Mouse (Mus musculus): ENCODE results near the gene Rabgap1l.

Gene Rabgap1l

GRCm38 (mm10) chr1:160238852-160239443 lies 554.1 kb downstream of the Rabgap1l start:
- no peak for DNase-seq (ENCODE audit: low spot score)

GRCm38 (mm10) chr1:160237981-160238380 lies 555.0 kb downstream of the Rabgap1l start:
- no peak for DNase-seq (ENCODE audit: low spot score)

- DNase-seq (ENCODE audit: low spot score) = no peak
These were observed 559.1 kb downstream of the Rabgap1l start for GRCm38 (mm10) chr1:160233921-160234320.

GRCm38 (mm10) chr1:160232113-160232512 lies 560.9 kb downstream of the Rabgap1l start:
- no peak for DNase-seq (ENCODE audit: low spot score)

- no peak for DNase-seq (ENCODE audit: low spot score)
These were observed 562.0 kb downstream of the Rabgap1l start for GRCm38 (mm10) chr1:160231013-160231412.

GRCm38 (mm10) chr1:160227850-160228249 lies 565.2 kb downstream of the Rabgap1l start:
- DNase-seq (ENCODE audit: low spot score) = no peak

GRCm38 (mm10) chr1:160227196-160227595 lies 565.8 kb downstream of the Rabgap1l start:
- no peak for DNase-seq (ENCODE audit: low spot score)

GRCm38 (mm10) chr1:160224093-160224492 lies 568.9 kb downstream of the Rabgap1l start:
- no peak for DNase-seq (ENCODE audit: low spot score)

GRCm38 (mm10) chr1:160217898-160218297 lies 575.1 kb downstream of the Rabgap1l start:
- DNase-seq (ENCODE audit: low spot score) = no peak

GRCm38 (mm10) chr1:160214171-160214570 lies 578.8 kb downstream of the Rabgap1l start:
- no peak for DNase-seq (ENCODE audit: low spot score)

- DNase-seq (ENCODE audit: low spot score) = peak; percentile 100
These were observed 580.0 kb downstream of the Rabgap1l start, which contains the start of gene Cacybp for GRCm38 (mm10) chr1:160212703-160213669. Gene Cacybp, minus strand, starts transcription at chr1:160212875.

- DNase-seq (ENCODE audit: low spot score) = no peak
These were observed 580.8 kb downstream of the Rabgap1l start for GRCm38 (mm10) chr1:160212123-160212691.

GRCm38 (mm10) chr1:160211597-160212122 lies 581.4 kb downstream of the Rabgap1l start:
- no peak for DNase-seq (ENCODE audit: low spot score)

- no peak for DNase-seq (ENCODE audit: low spot score)
These were observed 582.4 kb downstream of the Rabgap1l start for GRCm38 (mm10) chr1:160210566-160210965.

- DNase-seq (ENCODE audit: low spot score) = no peak
These were observed 583.2 kb downstream of the Rabgap1l start for GRCm38 (mm10) chr1:160209844-160210243.

GRCm38 (mm10) chr1:160205486-160205885 lies 587.5 kb downstream of the Rabgap1l start:
- DNase-seq (ENCODE audit: low spot score) = no peak

GRCm38 (mm10) chr1:160195337-160195663 lies 597.7 kb downstream of the Rabgap1l start:
- DNase-seq (ENCODE audit: low spot score) = no peak

- peak; percentile 98 for DNase-seq (ENCODE audit: low spot score)
These were observed 598.3 kb downstream of the Rabgap1l start, which contains the start of gene Mrps14 for GRCm38 (mm10) chr1:160194529-160195336. Gene Mrps14, plus strand, starts transcription at chr1:160195215.

- no peak for DNase-seq (ENCODE audit: low spot score)
These were observed 608.5 kb downstream of the Rabgap1l start for GRCm38 (mm10) chr1:160184506-160184905.

GRCm38 (mm10) chr1:160181216-160181615 lies 611.8 kb downstream of the Rabgap1l start:
- no peak for DNase-seq (ENCODE audit: low spot score)

GRCm38 (mm10) chr1:160176903-160177302 lies 616.1 kb downstream of the Rabgap1l start:
- DNase-seq (ENCODE audit: low spot score) = peak; percentile 37

Data from testis, postnatal 14 days (tissue).